Mouse (Mus musculus) neural tube, embryonic 14.5 days (tissue): Measurements from ENCODE around the gene Atp5c1. TPM values are rescaled to one million over a fixed set of nuclear protein-coding genes. Genes with fewer than 3 reads are reported as not detected.

Experiments used
- ATAC-seq: fragments of 200-750 bp; cut with Nextera tagmentation; 2 replicates; pipeline ENCODE4 v1.8.0; 2017; ENCODE audit warnings: low read depth, mild to moderate bottlenecking, moderate TSS enrichment, moderate library complexity
- H3K27ac ChIP-seq: fragments of 300-500 bp; sonication (generic); 2 replicates; pipeline ENCODE4 v1.5.1; 2014; ENCODE audit warnings: low read depth, mild to moderate bottlenecking, control low read depth, low read length, moderate library complexity, mixed read lengths
- H3K27me3 ChIP-seq: fragments of 300-500 bp; sonication (generic); 2 replicates; pipeline ENCODE4 v1.6.1; 2014; ENCODE audit warnings: low read length; ENCODE audit not compliant: control insufficient read depth, insufficient read depth
- H3K36me3 ChIP-seq: fragments of 300-500 bp; sonication (generic); 2 replicates; pipeline ENCODE4 v1.6.1; 2014; ENCODE audit warnings: low read length, mixed read lengths; ENCODE audit not compliant: control insufficient read depth, insufficient read depth
- H3K4me1 ChIP-seq: fragments of 300-500 bp; sonication (generic); 2 replicates; pipeline ENCODE4 v1.6.1; 2014; ENCODE audit warnings: low read length; ENCODE audit not compliant: control insufficient read depth, insufficient read depth
- H3K4me2 ChIP-seq: fragments of 300-500 bp; sonication (generic); 2 replicates; pipeline ENCODE4 v1.6.1; 2014; ENCODE audit warnings: mild to moderate bottlenecking, low read depth, low read length, control low read depth
- H3K4me3 ChIP-seq: fragments of 300-500 bp; sonication (generic); 2 replicates; pipeline ENCODE4 v1.5.1; 2014; ENCODE audit warnings: low read depth, low read length, control low read depth, mixed read lengths
- H3K9ac ChIP-seq: fragments of 300-500 bp; sonication (generic); replicated peaks from 2 replicates; pipeline ENCODE4 v1.6.1; 2014; ENCODE audit warnings: low read depth, mild to moderate bottlenecking, control low read depth, low read length, mixed read lengths
- H3K9me3 ChIP-seq: fragments of 300-500 bp; sonication (generic); 2 replicates; pipeline ENCODE4 v1.6.1; 2016; ENCODE audit warnings: low read length; ENCODE audit not compliant: control insufficient read depth
- WGBS: fragments of 180-500 bp; shearing (Covaris S2); extraction: QIAGEN DNeasy Blood & Tissue Kit; methylation state at CpG from one replicate; pipeline ENCODE4 v1.1.7; 2014; 5-methylcytosine and 5-hydroxymethylcytosine counted together
- polyA plus RNA-seq: library from polyadenylated mRNA; unstranded; fragments of >200 nt; fragmentation: Nextera tagmentation; extraction: Ambion mirVana; gene quantifications from 2 replicates; pipeline ENCODE4 v1.2.1, GENCODE M21; 2014

The Atp5c1 gene
- polyA plus RNA-seq, 1 experiment from 2014 or later, result 652 TPM

DNA sequence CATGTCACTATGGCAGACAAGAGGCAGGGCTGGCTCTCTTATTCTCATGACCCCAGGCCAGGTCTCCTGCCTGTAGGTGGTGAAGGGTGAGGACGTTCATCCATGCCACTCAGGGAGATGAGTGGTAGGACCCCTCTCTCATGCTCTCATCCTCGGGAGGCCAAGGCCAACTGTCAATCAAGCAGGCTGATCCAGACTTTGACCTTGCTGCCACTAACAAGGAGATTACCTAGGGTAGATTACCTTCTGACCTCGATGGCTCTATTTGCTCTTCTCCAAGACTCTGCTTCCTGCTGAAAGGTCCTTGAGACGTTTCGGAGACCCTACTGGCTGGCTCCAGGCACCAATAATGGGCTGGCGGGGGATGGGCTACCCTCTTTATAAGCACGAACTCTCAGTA, 5.8 kb downstream of the Atp5c1 start:
- Histone ChIP-seq H3K4me3 (no peak overlapping the region), H3K4me1 (peaks cover 14% of the 10 kb centered on the region), H3K36me3 (no peaks in the 10 kb centered on the region), H3K9me3 (no peaks in the 10 kb centered on the region), H3K27ac (no peak overlapping the region), H3K9ac (no peak overlapping the region), H3K4me2 (no peak overlapping the region), H3K27me3 (no peaks in the 10 kb centered on the region)
- WGBS, result 87% methylated on average over 7 of the region's 7 CpGs
- no peak for ATAC-seq

DNA sequence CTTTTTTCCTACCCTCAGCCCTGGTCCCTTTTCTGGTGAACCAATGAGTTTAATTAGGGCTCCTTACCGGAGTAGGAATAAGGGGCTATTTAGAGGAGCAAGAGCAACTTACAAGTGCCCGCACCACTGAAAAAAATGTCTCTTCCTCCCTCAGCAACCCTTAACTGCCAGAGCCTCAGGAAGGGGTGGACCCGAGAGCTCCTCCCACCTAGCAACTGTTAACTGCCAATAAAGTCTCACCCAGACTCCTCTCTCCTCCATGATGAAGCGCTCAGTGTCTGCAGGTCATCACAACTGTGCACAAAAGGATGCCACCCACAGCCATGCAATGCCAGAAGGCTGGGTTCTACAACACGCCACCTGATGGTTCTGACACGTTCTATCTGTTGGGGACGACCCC, 8.6 kb downstream of the Atp5c1 start:
- no peak overlapping the region for H3K4me2 ChIP-seq
- no peak overlapping the region for H3K4me3 ChIP-seq
- H3K9me3 ChIP-seq, result no peaks in the 10 kb centered on the region
- no peak overlapping the region for H3K27ac ChIP-seq
- ATAC-seq, result no peak
- no peaks in the 10 kb centered on the region for H3K27me3 ChIP-seq
- WGBS, result 60% methylated on average over 7 of the region's 7 CpGs
- no peaks in the 10 kb centered on the region for H3K4me1 ChIP-seq
- peaks cover 5% of the 10 kb centered on the region; the same call in 1 of the 2 replicates for H3K36me3 ChIP-seq
- no peak overlapping the region for H3K9ac ChIP-seq

GRCm38 (mm10) chr2:10058836-10059235, 21.5 kb downstream of the Atp5c1 start:
- H3K9ac ChIP-seq, result no peak overlapping the region
- ATAC-seq, result no peak
- H3K4me1 ChIP-seq, result no peaks in the 10 kb centered on the region
- peaks cover 58% of the 10 kb centered on the region for H3K36me3 ChIP-seq
- H3K4me3 ChIP-seq, result no peak overlapping the region
- no peaks in the 10 kb centered on the region for H3K27me3 ChIP-seq
- H3K4me2 ChIP-seq, result no peak overlapping the region
- H3K27ac ChIP-seq, result no peak overlapping the region
- 87% methylated on average over 5 of the region's 5 CpGs for WGBS
- no peaks in the 10 kb centered on the region for H3K9me3 ChIP-seq

DNA sequence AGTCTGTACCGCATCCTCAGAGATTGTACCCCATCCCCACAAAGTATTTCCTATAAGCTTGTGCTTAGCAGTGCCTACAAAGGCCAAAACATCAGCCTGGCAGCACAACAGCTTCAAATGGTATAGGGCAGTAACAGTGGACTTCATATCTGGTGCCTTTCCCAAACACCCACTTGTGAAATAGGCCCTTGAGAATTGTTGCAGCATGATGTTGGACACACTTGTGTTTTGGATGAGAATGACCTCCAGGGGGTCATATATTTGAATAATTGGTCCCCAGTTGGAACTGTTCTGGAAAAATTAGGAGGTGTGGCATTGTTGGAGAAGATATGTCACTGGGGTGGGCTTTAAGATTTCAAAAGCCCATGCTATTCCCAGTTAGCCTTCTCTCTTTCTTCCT, 28.3 kb downstream of the Atp5c1 start:
- H3K4me2 ChIP-seq, result no peak overlapping the region
- H3K27ac ChIP-seq, result no peak overlapping the region
- no peak overlapping the region for H3K9ac ChIP-seq
- H3K4me1 ChIP-seq, result peaks cover 10% of the 10 kb centered on the region
- no peaks in the 10 kb centered on the region for H3K27me3 ChIP-seq
- ATAC-seq, result no peak
- H3K9me3 ChIP-seq, result no peaks in the 10 kb centered on the region
- WGBS, result 93% methylated on average over 1 of the region's 1 CpGs
- no peak overlapping the region for H3K4me3 ChIP-seq
- H3K36me3 ChIP-seq, result peaks cover 22% of the 10 kb centered on the region

DNA sequence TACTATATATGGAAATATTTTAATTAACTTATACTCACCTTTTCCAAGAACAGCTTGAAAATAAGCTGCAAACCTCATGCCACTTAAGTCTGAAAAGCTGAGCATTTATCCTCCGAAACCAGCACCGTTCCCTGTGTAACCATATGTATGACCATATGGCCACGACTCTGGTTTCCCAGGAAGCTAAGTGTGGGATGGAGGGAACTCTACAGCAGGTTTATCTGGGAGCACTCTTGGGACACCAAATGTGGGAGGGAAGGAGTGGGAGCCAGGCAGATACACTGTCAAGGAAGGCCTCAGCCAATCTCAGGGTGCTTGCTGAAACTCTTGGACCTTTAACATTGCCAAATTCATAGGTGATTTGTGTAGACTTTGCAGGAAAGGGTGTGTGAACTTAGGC, 29.4 kb downstream of the Atp5c1 start:
- H3K27me3 ChIP-seq, result no peaks in the 10 kb centered on the region
- H3K4me1 ChIP-seq, result peaks cover 11% of the 10 kb centered on the region
- H3K4me2 ChIP-seq, result no peak overlapping the region
- H3K9me3 ChIP-seq, result no peaks in the 10 kb centered on the region
- no peak overlapping the region for H3K9ac ChIP-seq
- no peak overlapping the region for H3K27ac ChIP-seq
- no peak for ATAC-seq
- WGBS, result 90% methylated on average over 3 of the region's 3 CpGs
- H3K4me3 ChIP-seq, result no peak overlapping the region
- peaks cover 13% of the 10 kb centered on the region for H3K36me3 ChIP-seq

DNA sequence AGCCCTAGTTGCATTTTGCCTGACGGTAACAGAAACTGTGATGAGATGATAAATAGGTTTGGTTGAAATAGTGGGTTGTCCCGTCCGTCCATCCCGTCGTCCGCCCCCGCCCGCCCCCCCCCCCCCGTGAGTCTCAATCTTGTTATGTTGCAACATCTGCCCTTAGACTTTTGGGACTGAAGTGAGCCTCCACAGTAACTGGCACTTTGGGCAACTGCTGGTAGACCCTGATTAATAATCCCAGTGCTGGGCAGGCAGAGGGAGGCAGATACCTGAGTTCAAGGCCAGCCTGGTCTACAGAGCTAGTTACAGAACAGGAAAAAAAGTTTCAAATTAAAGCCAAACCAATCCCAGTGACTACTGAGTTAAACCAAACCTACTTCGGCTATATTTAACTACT, 30.9 kb downstream of the Atp5c1 start:
- Histone ChIP-seq H3K27me3 (no peaks in the 10 kb centered on the region), H3K27ac (no peak overlapping the region), H3K9ac (no peak overlapping the region), H3K36me3 (no peaks in the 10 kb centered on the region), H3K4me2 (peak overlapping the region; percentile 85), H3K4me1 (peaks cover 11% of the 10 kb centered on the region), H3K9me3 (no peaks in the 10 kb centered on the region), H3K4me3 (peak overlapping the region; percentile 89)
- whole genome bisulfite sequencing, result 15% methylated on average over 10 of the region's 10 CpGs
- no peak for ATAC-seq

GRCm38 (mm10) chr2:10048461-10048860, 31.8 kb downstream of the Atp5c1 start, which contains the start of gene Taf3:
Taf3 (minus strand) TSS chr2:10048596.
- ATAC-seq, result peak; percentile 96
- Histone ChIP-seq H3K9me3 (no peaks in the 10 kb centered on the region), H3K27me3 (no peaks in the 10 kb centered on the region), H3K4me2 (peak within 1 kb of the TSS; percentile 85), H3K36me3 (no peaks in the 10 kb centered on the region), H3K9ac (peak within 1 kb of the TSS; percentile 68), H3K27ac (peak within 1 kb of the TSS; percentile 55), H3K4me3 (peak within 1 kb of the TSS; percentile 89), H3K4me1 (peaks cover 11% of the 10 kb centered on the region)
- WGBS, result under 1% methylated on average over 36 of the region's 36 CpGs

DNA sequence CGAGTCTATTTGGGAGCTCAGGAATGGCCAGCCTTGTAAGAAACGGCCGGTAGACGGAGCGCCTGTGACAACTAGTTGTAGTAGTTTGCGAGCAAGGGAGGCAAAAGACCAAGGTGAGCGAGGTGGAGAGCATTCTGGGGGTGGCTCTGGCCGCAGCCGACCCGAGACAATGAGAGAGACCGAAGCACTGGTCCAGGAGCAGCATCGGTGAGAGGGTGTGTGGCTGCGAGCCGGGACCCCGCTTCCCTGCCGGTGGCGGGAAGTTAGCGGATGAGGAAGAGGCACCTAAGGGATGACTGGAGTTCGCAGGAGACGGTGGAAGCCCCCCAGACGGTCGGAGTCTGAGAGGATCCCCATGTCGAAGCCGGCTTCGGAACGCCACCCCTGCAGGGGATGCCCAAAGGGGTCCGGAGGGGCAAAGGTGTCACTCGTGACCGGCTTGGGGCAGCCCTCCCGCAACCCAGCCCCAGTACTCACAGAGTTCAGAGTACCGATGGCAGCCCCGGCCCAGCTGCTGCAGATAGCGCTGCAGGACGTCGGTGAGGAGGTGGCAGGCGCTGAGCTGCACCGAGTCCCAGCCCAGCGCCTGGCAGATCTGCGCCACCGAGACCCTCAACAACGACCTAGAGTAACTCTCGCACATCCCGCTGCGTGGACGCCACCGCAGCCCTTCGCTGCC, 32.4 kb downstream of the Atp5c1 start:
- ATAC-seq, result peak; percentile 82
- Histone ChIP-seq H3K27me3 (no peaks in the 10 kb centered on the region), H3K9ac (peak overlapping the region; percentile 68)

DNA sequence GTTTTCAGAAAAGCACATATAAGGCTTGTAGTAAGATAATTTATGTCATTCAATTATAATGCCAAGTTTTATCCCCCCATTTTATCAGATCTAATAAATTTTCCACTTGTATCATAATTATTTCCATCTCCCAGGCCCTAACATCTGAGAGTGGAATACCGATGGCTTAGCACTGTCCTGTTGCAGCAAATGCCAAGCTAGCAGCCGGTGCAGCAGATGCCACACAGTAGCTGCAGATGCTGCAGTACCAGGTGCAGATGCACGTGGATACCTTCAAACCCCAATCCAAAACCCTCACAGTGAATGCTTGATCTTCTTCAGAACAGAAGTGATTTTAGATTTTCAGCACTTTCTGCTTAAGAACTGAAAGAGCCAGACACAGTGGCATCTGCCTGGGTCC, 45.3 kb downstream of the Atp5c1 start:
- Histone ChIP-seq H3K27me3 (no peaks in the 10 kb centered on the region), H3K9me3 (no peaks in the 10 kb centered on the region), H3K36me3 (no peaks in the 10 kb centered on the region), H3K4me1 (0 out of 2 replicates have a peak, but pooled peaks cover 3% of the 10 kb centered on the region), H3K4me3 (no peak overlapping the region), H3K27ac (no peak overlapping the region), H3K4me2 (no peak overlapping the region), H3K9ac (no peak overlapping the region)
- ATAC-seq, result 0 out of 2 replicates have a peak, but pooled peaks have one; percentile 35
- 77% methylated on average over 3 of the region's 3 CpGs for WGBS

More for the DNA sequence above, 32.4 kb downstream of the Atp5c1 start:
- under 1% methylated on average over 46 of the region's 47 CpGs for WGBS
- H3K4me2 ChIP-seq, result peak overlapping the region; percentile 85
- peaks cover 11% of the 10 kb centered on the region for H3K4me1 ChIP-seq
- H3K36me3 ChIP-seq, result no peaks in the 10 kb centered on the region
- peak overlapping the region; percentile 55 for H3K27ac ChIP-seq
- no peaks in the 10 kb centered on the region for H3K9me3 ChIP-seq
- peak overlapping the region; percentile 89 for H3K4me3 ChIP-seq
